Mouse (Mus musculus) midbrain, embryonic 16.5 days (tissue): ENCODE measurements at regions not wholly inside any gene's neighbourhood (a gene's known extent, or its start where the extent isn't known, plus 50 kb on each side); places are given as distances from the start of the nearest gene placed in this dataset.

Experiments used
- ATAC-seq: fragments of 200-750 bp; cut with Nextera tagmentation; 2 replicates; pipeline ENCODE4 v1.8.0; 2017; ENCODE audit warnings: moderate TSS enrichment
- H3K27ac ChIP-seq: fragments of 300-500 bp; sonication (generic); 2 replicates; pipeline ENCODE4 v1.5.1; 2014; ENCODE audit warnings: mild to moderate bottlenecking, low read length, mixed read lengths
- H3K27me3 ChIP-seq: fragments of 300-500 bp; sonication (generic); 2 replicates; pipeline ENCODE4 v1.6.1; 2014; ENCODE audit warnings: low read depth, low read length, mixed read lengths; ENCODE audit not compliant: control insufficient read depth, insufficient read depth
- H3K36me3 ChIP-seq: fragments of 300-500 bp; sonication (generic); 2 replicates; pipeline ENCODE4 v1.6.1; 2014; ENCODE audit warnings: mild to moderate bottlenecking, low read length, moderate library complexity, mixed read lengths; ENCODE audit not compliant: control insufficient read depth, insufficient read depth
- H3K4me1 ChIP-seq: fragments of 300-500 bp; sonication (generic); 2 replicates; pipeline ENCODE4 v1.6.1; 2014; ENCODE audit warnings: mild to moderate bottlenecking, low read length, mixed read lengths; ENCODE audit not compliant: control insufficient read depth, insufficient read depth
- H3K4me2 ChIP-seq: fragments of 300-500 bp; sonication (generic); 2 replicates; pipeline ENCODE4 v1.6.1; 2014; ENCODE audit warnings: mild to moderate bottlenecking, low read length, mixed read lengths
- H3K4me3 ChIP-seq: fragments of 300-500 bp; sonication (generic); 2 replicates; pipeline ENCODE4 v1.5.1; 2014; ENCODE audit warnings: low read depth, mild to moderate bottlenecking, low read length, moderate library complexity, mixed read lengths
- H3K9ac ChIP-seq: fragments of 300-500 bp; sonication (generic); 2 replicates; pipeline ENCODE4 v1.6.1; 2014; ENCODE audit warnings: low read depth, low read length, mixed read lengths
- H3K9me3 ChIP-seq: fragments of 300-500 bp; sonication (generic); replicated peaks from 2 replicates; pipeline ENCODE4 v1.6.1; 2014; ENCODE audit warnings: mild to moderate bottlenecking, low read length, mixed read lengths; ENCODE audit not compliant: control insufficient read depth, poor library complexity, severe bottlenecking
- WGBS: fragments of 180-500 bp; shearing (Covaris S2); extraction: QIAGEN DNeasy Blood & Tissue Kit; methylation state at CpG from one replicate; pipeline ENCODE4 v1.1.7; 2014; 5-methylcytosine and 5-hydroxymethylcytosine counted together

GRCm38 (mm10) chr12:118391654-118392053 lies 90.4 kb upstream of the Sp4 start:
- Histone ChIP-seq H3K4me3 (no peak overlapping the region), H3K4me1 (no peaks in the 10 kb centered on the region), H3K9me3 (no peaks in the 10 kb centered on the region), H3K27me3 (no peaks in the 10 kb centered on the region), H3K36me3 (no peaks in the 10 kb centered on the region), H3K9ac (no peak overlapping the region), H3K27ac (no peak overlapping the region), H3K4me2 (no peak overlapping the region)
- ATAC-seq, result no peak

GRCm38 (mm10) chr12:118381013-118381412 lies 79.8 kb upstream of the Sp4 start:
- no peak overlapping the region for H3K4me3 ChIP-seq
- H3K27me3 ChIP-seq, result no peaks in the 10 kb centered on the region
- no peaks in the 10 kb centered on the region for H3K36me3 ChIP-seq
- H3K27ac ChIP-seq, result no peak overlapping the region
- H3K9me3 ChIP-seq, result no peaks in the 10 kb centered on the region
- WGBS, result 96% methylated on average over 3 of the region's 3 CpGs
- H3K4me2 ChIP-seq, result no peak overlapping the region
- ATAC-seq, result no peak
- H3K9ac ChIP-seq, result no peak overlapping the region
- H3K4me1 ChIP-seq, result no peaks in the 10 kb centered on the region

- Histone ChIP-seq H3K4me1 (no peaks in the 10 kb centered on the region), H3K27me3 (no peaks in the 10 kb centered on the region), H3K36me3 (no peaks in the 10 kb centered on the region), H3K9me3 (no peaks in the 10 kb centered on the region), H3K27ac (no peak overlapping the region), H3K9ac (no peak overlapping the region), H3K4me2 (no peak overlapping the region), H3K4me3 (no peak overlapping the region)
- 76% methylated on average over 5 of the region's 5 CpGs for WGBS
- ATAC-seq, result no peak
Observed at GRCm38 (mm10) chr12:118377898-118378297, 76.7 kb upstream of the Sp4 start.

- Histone ChIP-seq H3K9me3 (no peaks in the 10 kb centered on the region), H3K9ac (no peak overlapping the region), H3K4me1 (no peaks in the 10 kb centered on the region), H3K27me3 (no peaks in the 10 kb centered on the region), H3K4me3 (no peak overlapping the region), H3K27ac (no peak overlapping the region), H3K36me3 (no peaks in the 10 kb centered on the region), H3K4me2 (no peak overlapping the region)
- 87% methylated on average over 14 of the region's 14 CpGs for WGBS
- no peak for ATAC-seq
Observed at GRCm38 (mm10) chr12:118376521-118377493, 75.6 kb upstream of the Sp4 start.

GRCm38 (mm10) chr12:118373250-118373649 lies 72.0 kb upstream of the Sp4 start:
- H3K4me2 ChIP-seq, result no peak overlapping the region
- no peaks in the 10 kb centered on the region for H3K9me3 ChIP-seq
- H3K36me3 ChIP-seq, result no peaks in the 10 kb centered on the region
- H3K4me3 ChIP-seq, result no peak overlapping the region
- no peak overlapping the region for H3K27ac ChIP-seq
- H3K4me1 ChIP-seq, result no peaks in the 10 kb centered on the region
- WGBS, result 92% methylated on average over 6 of the region's 6 CpGs
- no peak overlapping the region for H3K9ac ChIP-seq
- ATAC-seq, result no peak
- no peaks in the 10 kb centered on the region for H3K27me3 ChIP-seq

- H3K9ac ChIP-seq, result no peak overlapping the region
- no peaks in the 10 kb centered on the region for H3K27me3 ChIP-seq
- no peak overlapping the region for H3K4me2 ChIP-seq
- WGBS, result 91% methylated on average over 4 of the region's 4 CpGs
- no peaks in the 10 kb centered on the region for H3K36me3 ChIP-seq
- no peak for ATAC-seq
- H3K9me3 ChIP-seq, result no peaks in the 10 kb centered on the region
- no peak overlapping the region for H3K4me3 ChIP-seq
- H3K4me1 ChIP-seq, result no peaks in the 10 kb centered on the region
- no peak overlapping the region for H3K27ac ChIP-seq
Observed at GRCm38 (mm10) chr12:118371905-118372304, 70.7 kb upstream of the Sp4 start.

- no peak overlapping the region for H3K4me2 ChIP-seq
- ATAC-seq, result no peak
- no peaks in the 10 kb centered on the region for H3K36me3 ChIP-seq
- no peaks in the 10 kb centered on the region for H3K4me1 ChIP-seq
- H3K9ac ChIP-seq, result no peak overlapping the region
- H3K27ac ChIP-seq, result no peak overlapping the region
- H3K27me3 ChIP-seq, result no peaks in the 10 kb centered on the region
- no peaks in the 10 kb centered on the region for H3K9me3 ChIP-seq
- no peak overlapping the region for H3K4me3 ChIP-seq
- 92% methylated on average over 10 of the region's 10 CpGs for WGBS
Observed at GRCm38 (mm10) chr12:118367307-118368076, 66.3 kb upstream of the Sp4 start.

GRCm38 (mm10) chr12:118352866-118353265 lies 51.6 kb upstream of the Sp4 start:
- no peaks in the 10 kb centered on the region for H3K9me3 ChIP-seq
- H3K9ac ChIP-seq, result no peak overlapping the region
- H3K27ac ChIP-seq, result no peak overlapping the region
- ATAC-seq, result no peak
- H3K27me3 ChIP-seq, result no peaks in the 10 kb centered on the region
- WGBS, result 77% methylated on average over 7 of the region's 7 CpGs
- no peak overlapping the region for H3K4me2 ChIP-seq
- H3K36me3 ChIP-seq, result no peaks in the 10 kb centered on the region
- H3K4me1 ChIP-seq, result no peaks in the 10 kb centered on the region
- H3K4me3 ChIP-seq, result no peak overlapping the region

- Histone ChIP-seq H3K27me3 (no peaks in the 10 kb centered on the region), H3K9ac (no peak overlapping the region), H3K4me1 (no peaks in the 10 kb centered on the region), H3K4me2 (no peak overlapping the region), H3K9me3 (no peaks in the 10 kb centered on the region), H3K36me3 (no peaks in the 10 kb centered on the region), H3K27ac (no peak overlapping the region), H3K4me3 (no peak overlapping the region)
- no peak for ATAC-seq
Observed at GRCm38 (mm10) chr12:118351421-118351820, 50.2 kb upstream of the Sp4 start.
